Mouse (Mus musculus): ENCODE results near the gene Asb18. TPM values are rescaled to one million over a fixed set of nuclear protein-coding genes. Genes with fewer than 3 reads are reported as not detected.

Gene Asb18
- polyA plus RNA-seq, 1 experiment from 2014 or later, result 0.39 TPM

GRCm38 (mm10) chr1:89927061-89927661 is 87.3 kb downstream of the Asb18 start:
- H3K9ac ChIP-seq (ENCODE audit: low read depth, low read length), result peak overlapping the region; percentile 12; the same call in 1 of the 2 replicates
- H3K9me3 ChIP-seq (replicated peaks; ENCODE audit: control insufficient read depth, low read length, poor library complexity, severe bottlenecking), result no peaks in the 10 kb centered on the region
- peak overlapping the region; percentile 24 for H3K4me2 ChIP-seq (ENCODE audit: low read length)
- no peaks in the 10 kb centered on the region for H3K36me3 ChIP-seq (ENCODE audit: control insufficient read depth, insufficient read depth, low read length)
- H3K4me3 ChIP-seq (ENCODE audit: low read depth, low read length), result peak overlapping the region; percentile 17
- no peak overlapping the region for H3K27ac ChIP-seq (ENCODE audit: low read length)
- WGBS, result 2% methylated on average over 36 of the region's 36 CpGs
- H3K27me3 ChIP-seq (ENCODE audit: control insufficient read depth, insufficient read depth, low read depth, low read length), result peaks cover 66% of the 10 kb centered on the region
- peaks cover 23% of the 10 kb centered on the region for H3K4me1 ChIP-seq (ENCODE audit: control insufficient read depth, insufficient read depth, low read length)
- no peak for ATAC-seq

DNA sequence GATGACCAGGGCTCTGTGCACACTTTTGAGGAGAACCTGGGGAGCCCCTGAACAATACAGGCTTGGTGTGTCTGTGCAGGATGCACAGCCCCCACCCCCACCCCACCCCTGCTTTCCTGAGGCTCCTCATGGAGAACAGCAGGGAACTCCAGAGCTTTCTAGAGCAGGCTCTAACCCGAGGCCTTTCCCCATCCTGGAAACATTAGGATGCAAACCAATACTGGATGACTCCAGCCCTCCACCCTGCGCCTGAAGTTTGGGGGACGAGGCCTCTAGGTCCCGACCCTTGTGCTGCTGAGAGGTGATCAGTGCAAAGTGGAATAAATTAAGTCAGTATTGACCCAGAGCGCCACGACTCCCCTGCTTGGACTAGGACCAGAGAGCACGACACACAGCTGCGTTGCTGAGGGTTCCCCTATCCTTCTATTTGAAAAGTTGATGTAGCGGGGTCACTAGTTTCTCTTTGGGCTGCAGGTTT is 87.8 kb downstream of the Asb18 start:
- Histone ChIP-seq H3K4me3 (ENCODE audit: low read depth, low read length) (no peak overlapping the region; the same call in 1 of the 2 replicates), H3K4me2 (ENCODE audit: low read length) (no peak overlapping the region), H3K27ac (ENCODE audit: low read length) (no peak overlapping the region), H3K4me1 (ENCODE audit: control insufficient read depth, insufficient read depth, low read length) (peaks cover 26% of the 10 kb centered on the region), H3K27me3 (ENCODE audit: control insufficient read depth, insufficient read depth, low read depth, low read length) (peaks cover 72% of the 10 kb centered on the region), H3K9ac (ENCODE audit: low read depth, low read length) (no peak overlapping the region), H3K36me3 (ENCODE audit: control insufficient read depth, insufficient read depth, low read length) (no peaks in the 10 kb centered on the region), H3K9me3 (replicated peaks; ENCODE audit: control insufficient read depth, low read length, poor library complexity, severe bottlenecking) (no peaks in the 10 kb centered on the region)
- 3% methylated on average over 9 of the region's 9 CpGs for WGBS
- ATAC-seq, result no peak

DNA sequence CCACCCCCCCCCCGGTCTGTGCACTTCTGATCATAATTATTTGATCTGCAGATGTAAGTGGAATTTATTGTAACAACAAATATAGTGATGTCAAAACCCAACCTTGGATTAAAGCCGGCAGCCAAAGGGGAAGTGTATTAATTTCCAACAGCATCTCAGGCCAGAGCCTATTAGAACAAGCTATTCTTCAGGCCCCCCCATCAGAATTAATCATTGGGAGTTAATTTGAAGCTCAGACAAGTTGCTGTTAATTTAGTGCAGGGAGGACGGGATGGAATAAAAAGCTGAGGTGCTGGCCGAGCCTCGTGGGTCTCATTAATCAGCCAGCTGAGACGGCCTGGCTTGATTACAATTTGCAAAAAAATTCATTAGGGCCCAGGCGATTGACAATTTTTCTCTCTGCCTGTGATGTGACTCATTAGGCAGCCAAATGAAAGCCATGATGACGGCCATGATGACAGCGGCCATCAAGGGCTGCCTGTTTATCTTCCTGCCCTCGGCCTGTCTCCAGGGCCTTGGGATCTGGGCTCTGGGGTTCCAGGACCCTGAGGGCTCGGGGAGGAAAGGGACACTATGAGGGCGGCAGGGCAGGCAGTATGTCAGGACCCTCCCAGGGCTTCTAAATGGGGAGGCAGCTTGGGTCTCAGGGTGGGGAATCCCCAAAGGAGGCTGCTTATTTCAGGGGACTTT is 88.8 kb downstream of the Asb18 start:
- Histone ChIP-seq H3K4me3 (ENCODE audit: low read depth, low read length) (no peak overlapping the region), H3K4me1 (ENCODE audit: control insufficient read depth, insufficient read depth, low read length) (peaks cover 23% of the 10 kb centered on the region), H3K36me3 (ENCODE audit: control insufficient read depth, insufficient read depth, low read length) (no peaks in the 10 kb centered on the region), H3K27me3 (ENCODE audit: control insufficient read depth, insufficient read depth, low read depth, low read length) (peaks cover 72% of the 10 kb centered on the region), H3K9me3 (replicated peaks; ENCODE audit: control insufficient read depth, low read length, poor library complexity, severe bottlenecking) (no peaks in the 10 kb centered on the region), H3K27ac (ENCODE audit: low read length) (no peak overlapping the region), H3K9ac (ENCODE audit: low read depth, low read length) (no peak overlapping the region), H3K4me2 (ENCODE audit: low read length) (no peak overlapping the region)
- WGBS, result 11% methylated on average over 12 of the region's 12 CpGs
- ATAC-seq, result no peak

GRCm38 (mm10) chr1:89923642-89924020 is 90.8 kb downstream of the Asb18 start:
- H3K4me3 ChIP-seq (ENCODE audit: low read depth, low read length), result no peak overlapping the region
- 4% methylated on average over 14 of the region's 14 CpGs for WGBS
- ATAC-seq, result no peak
- no peak overlapping the region for H3K9ac ChIP-seq (ENCODE audit: low read depth, low read length)
- peak overlapping the region; percentile 43; the same call in 1 of the 2 replicates for H3K4me2 ChIP-seq (ENCODE audit: low read length)
- no peaks in the 10 kb centered on the region for H3K9me3 ChIP-seq (replicated peaks; ENCODE audit: control insufficient read depth, low read length, poor library complexity, severe bottlenecking)
- peaks cover 81% of the 10 kb centered on the region for H3K27me3 ChIP-seq (ENCODE audit: control insufficient read depth, insufficient read depth, low read depth, low read length)
- H3K4me1 ChIP-seq (ENCODE audit: control insufficient read depth, insufficient read depth, low read length), result peaks cover 15% of the 10 kb centered on the region
- no peaks in the 10 kb centered on the region for H3K36me3 ChIP-seq (ENCODE audit: control insufficient read depth, insufficient read depth, low read length)
- no peak overlapping the region for H3K27ac ChIP-seq (ENCODE audit: low read length)

DNA sequence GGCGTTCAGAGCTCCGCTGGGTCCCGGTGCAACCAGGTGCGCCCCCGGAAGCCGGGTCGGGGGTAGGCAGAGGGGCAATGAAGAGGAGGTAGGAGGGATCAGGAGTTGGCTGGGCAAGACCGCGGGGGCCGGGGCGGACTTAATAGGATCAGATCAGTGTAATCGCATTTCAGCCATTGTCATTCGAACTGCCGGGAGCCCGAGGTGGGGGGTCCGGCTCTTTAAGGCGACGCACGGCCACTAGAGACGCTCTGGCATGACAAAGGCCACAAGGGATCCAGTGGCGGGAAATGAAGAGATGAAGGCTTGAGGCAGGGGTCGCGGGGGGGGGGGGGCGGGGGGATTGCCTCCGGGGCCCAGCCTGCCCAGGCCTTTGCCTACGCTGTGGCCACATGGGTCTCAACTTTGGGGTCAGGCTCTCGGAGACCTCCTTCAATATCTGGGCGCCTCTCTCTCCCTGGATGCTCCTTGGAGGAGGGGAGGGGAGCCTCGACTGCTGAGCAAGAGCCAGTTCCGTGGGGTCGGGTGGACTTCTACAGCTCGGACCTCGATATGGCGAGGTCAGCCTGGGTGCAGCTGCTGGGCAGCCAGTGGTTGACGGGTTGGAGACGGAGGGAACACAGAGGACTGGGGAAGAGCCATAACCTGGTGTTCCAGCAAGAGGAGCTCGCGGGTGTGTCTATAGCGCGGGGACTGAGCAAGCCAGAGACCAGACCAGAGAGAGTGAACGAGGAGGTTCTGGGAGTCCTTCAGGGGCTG is 91.4 kb downstream of the Asb18 start:
- WGBS, result 1% methylated on average over 40 of the region's 41 CpGs
- Histone ChIP-seq H3K36me3 (ENCODE audit: control insufficient read depth, insufficient read depth, low read length) (no peaks in the 10 kb centered on the region), H3K4me2 (ENCODE audit: low read length) (peak overlapping the region; percentile 43), H3K27ac (ENCODE audit: low read length) (no peak overlapping the region), H3K9me3 (replicated peaks; ENCODE audit: control insufficient read depth, low read length, poor library complexity, severe bottlenecking) (no peaks in the 10 kb centered on the region), H3K4me1 (ENCODE audit: control insufficient read depth, insufficient read depth, low read length) (peaks cover 15% of the 10 kb centered on the region), H3K9ac (ENCODE audit: low read depth, low read length) (0 out of 2 replicates have a peak overlapping the region, but pooled peaks have one; percentile 25), H3K27me3 (ENCODE audit: control insufficient read depth, insufficient read depth, low read depth, low read length) (peaks cover 82% of the 10 kb centered on the region), H3K4me3 (ENCODE audit: low read depth, low read length) (peak overlapping the region; percentile 14)
- no peak for ATAC-seq

- Histone ChIP-seq H3K4me2 (ENCODE audit: low read length) (peak overlapping the region; percentile 43; the same call in 1 of the 2 replicates), H3K9ac (ENCODE audit: low read depth, low read length) (no peak overlapping the region), H3K36me3 (ENCODE audit: control insufficient read depth, insufficient read depth, low read length) (no peaks in the 10 kb centered on the region), H3K27ac (ENCODE audit: low read length) (no peak overlapping the region), H3K4me3 (ENCODE audit: low read depth, low read length) (no peak overlapping the region), H3K9me3 (replicated peaks; ENCODE audit: control insufficient read depth, low read length, poor library complexity, severe bottlenecking) (no peaks in the 10 kb centered on the region), H3K4me1 (ENCODE audit: control insufficient read depth, insufficient read depth, low read length) (peaks cover 15% of the 10 kb centered on the region), H3K27me3 (ENCODE audit: control insufficient read depth, insufficient read depth, low read depth, low read length) (peaks cover 86% of the 10 kb centered on the region)
- 1% methylated on average over 7 of the region's 7 CpGs for WGBS
- ATAC-seq, result no peak
Observed at GRCm38 (mm10) chr1:89922282-89922681, 92.2 kb downstream of the Asb18 start.

GRCm38 (mm10) chr1:89921806-89922205 is 92.7 kb downstream of the Asb18 start:
- no peak overlapping the region for H3K9ac ChIP-seq (ENCODE audit: low read depth, low read length)
- no peak overlapping the region for H3K4me3 ChIP-seq (ENCODE audit: low read depth, low read length)
- no peak overlapping the region for H3K27ac ChIP-seq (ENCODE audit: low read length)
- H3K36me3 ChIP-seq (ENCODE audit: control insufficient read depth, insufficient read depth, low read length), result no peaks in the 10 kb centered on the region
- H3K4me1 ChIP-seq (ENCODE audit: control insufficient read depth, insufficient read depth, low read length), result peaks cover 15% of the 10 kb centered on the region
- H3K4me2 ChIP-seq (ENCODE audit: low read length), result peak overlapping the region; percentile 8; the same call in 1 of the 2 replicates
- WGBS, result 4% methylated on average over 10 of the region's 10 CpGs
- H3K9me3 ChIP-seq (replicated peaks; ENCODE audit: control insufficient read depth, low read length, poor library complexity, severe bottlenecking), result no peaks in the 10 kb centered on the region
- peak; percentile 25; the same call in 1 of the 2 replicates for ATAC-seq
- H3K27me3 ChIP-seq (ENCODE audit: control insufficient read depth, insufficient read depth, low read depth, low read length), result peaks cover 90% of the 10 kb centered on the region

GRCm38 (mm10) chr1:89919206-89919605 is 95.3 kb downstream of the Asb18 start:
- ATAC-seq, result no peak
- WGBS, result 83% methylated on average over 6 of the region's 6 CpGs
- no peak overlapping the region for H3K4me3 ChIP-seq (ENCODE audit: low read depth, low read length)

More at GRCm38 (mm10) chr1:89919206-89919605, 95.3 kb downstream of the Asb18 start:
- Histone ChIP-seq H3K27ac (ENCODE audit: low read length) (no peak overlapping the region), H3K9me3 (replicated peaks; ENCODE audit: control insufficient read depth, low read length, poor library complexity, severe bottlenecking) (no peaks in the 10 kb centered on the region), H3K4me2 (ENCODE audit: low read length) (no peak overlapping the region), H3K36me3 (ENCODE audit: control insufficient read depth, insufficient read depth, low read length) (no peaks in the 10 kb centered on the region), H3K27me3 (ENCODE audit: control insufficient read depth, insufficient read depth, low read depth, low read length) (peaks cover 74% of the 10 kb centered on the region), H3K4me1 (ENCODE audit: control insufficient read depth, insufficient read depth, low read length) (peaks cover 15% of the 10 kb centered on the region), H3K9ac (ENCODE audit: low read depth, low read length) (no peak overlapping the region)
